Mouse (Mus musculus) liver, adult 2 months (tissue): Measurements from ENCODE around the gene Plaa. TPM values are rescaled to one million over a fixed set of nuclear protein-coding genes. Genes with fewer than 3 reads are reported as not detected.
A peak's percentile ranks its signal among the peaks of the same experiment; 100 is the strongest.

Source experiments
- DNase-seq: peaks from one replicate; pipeline ENCODE4 v3.0.0-alpha.2; 2011; ENCODE audit warnings: low read depth, low spot score; ENCODE audit errors: extremely low read depth
- H3K27ac ChIP-seq: fragments of 200-500 bp; replicated peaks from 2 replicates; pipeline ENCODE4 v1.5.1; 2012; ENCODE audit warnings: low read depth, mild to moderate bottlenecking, control low read depth, inconsistent platforms, low read length; ENCODE audit not compliant: insufficient read depth
- H3K27me3 ChIP-seq: fragments of 200-500 bp; 2 replicates; pipeline ENCODE4 v1.6.1; 2012; ENCODE audit warnings: mild to moderate bottlenecking, moderate library complexity, low read length, inconsistent platforms; ENCODE audit not compliant: control insufficient read depth, insufficient read depth
- H3K36me3 ChIP-seq: fragments of 200-500 bp; 2 replicates; pipeline ENCODE4 v1.6.1; 2012; ENCODE audit warnings: low read length, inconsistent platforms; ENCODE audit not compliant: control insufficient read depth, insufficient read depth
- H3K4me1 ChIP-seq: fragments of 200-500 bp; 2 replicates; pipeline ENCODE4 v1.6.1; 2011; ENCODE audit warnings: low read length; ENCODE audit not compliant: control insufficient read depth, insufficient read depth
- H3K4me3 ChIP-seq: fragments of 200-500 bp; 2 replicates; pipeline ENCODE4 v1.5.1; 2011; ENCODE audit warnings: low read depth, mild to moderate bottlenecking, control low read depth, low read length, moderate library complexity; ENCODE audit not compliant: insufficient read depth
- H3K79me2 ChIP-seq: fragments of 200-500 bp; 2 replicates; pipeline ENCODE4 v1.6.1; 2012; ENCODE audit warnings: inconsistent platforms, mild to moderate bottlenecking, low read length, moderate library complexity; ENCODE audit not compliant: control insufficient read depth, insufficient read depth
- H3K9ac ChIP-seq: fragments of 200-500 bp; 2 replicates; pipeline ENCODE4 v1.6.1; 2012; ENCODE audit warnings: low read depth, mild to moderate bottlenecking, control low read depth, inconsistent platforms, low read length
- CTCF ChIP-seq: fragments of 200-500 bp; IDR thresholded peaks from 2 replicates; pipeline ENCODE4 v1.5.1; 2011; ENCODE audit warnings: low read depth, low read length, control low read depth
- POLR2A ChIP-seq: fragments of 200-500 bp; IDR thresholded peaks from 2 replicates; pipeline ENCODE4 v1.6.1; 2011; ENCODE audit warnings: low read length, control low read depth; ENCODE audit not compliant: insufficient read depth; ENCODE audit errors: extremely low read depth
- WGBS: fragments of 180-500 bp; shearing (Covaris S2); methylation state at CpG from one replicate; pipeline ENCODE4 v1.1.7; 2018; 5-methylcytosine and 5-hydroxymethylcytosine counted together
- polyA plus RNA-seq: library from polyadenylated mRNA; depleted of rRNA; stranded (reverse); fragments of >200 nt; gene quantifications from 2 replicates; pipeline ENCODE4 v1.2.3, GENCODE M21; 2012; rRNA removed
- total RNA-seq: library from RNA; depleted of rRNA; stranded (reverse); fragments of >200 nt; gene quantifications from 2 replicates; pipeline ENCODE4 v1.2.3, GENCODE M21; 2014; rRNA removed

Plaa gene
- total and polyA plus RNA-seq, 2 experiments: 26.1 to 46.7 TPM

GRCm38 (mm10) chr4:94544321-94544720 lies 58.7 kb downstream of the Plaa start:
- H3K79me2 ChIP-seq: no peaks in the 10 kb centered on the region; the same call in 1 of the 2 replicates
- WGBS: 85% methylated on average over 7 of the region's 7 CpGs
- DNase-seq: no peak
- H3K4me1 ChIP-seq: no peaks in the 10 kb centered on the region
- no peak for TF ChIP-seq POLR2A
- no peak for TF ChIP-seq CTCF
- no peak overlapping the region for H3K9ac ChIP-seq
- H3K27me3 ChIP-seq: no peaks in the 10 kb centered on the region
- no peak overlapping the region for H3K27ac ChIP-seq
- peaks cover 22% of the 10 kb centered on the region for H3K36me3 ChIP-seq
- H3K4me3 ChIP-seq: no peak overlapping the region

GRCm38 (mm10) chr4:94543041-94543440 lies 60.0 kb downstream of the Plaa start:
- Histone ChIP-seq H3K9ac (no peak overlapping the region), H3K79me2 (peaks cover 3% of the 10 kb centered on the region; the same call in 1 of the 2 replicates), H3K27ac (no peak overlapping the region), H3K4me1 (no peaks in the 10 kb centered on the region), H3K36me3 (peaks cover 24% of the 10 kb centered on the region), H3K27me3 (no peaks in the 10 kb centered on the region), H3K4me3 (no peak overlapping the region)
- no peak for DNase-seq
- WGBS: 91% methylated on average over 4 of the region's 4 CpGs
- TF ChIP-seq POLR2A (no peak), CTCF (no peak)

- TF ChIP-seq CTCF: no peak
- no peak for TF ChIP-seq POLR2A
Observed at GRCm38 (mm10) chr4:94533205-94533604, 69.8 kb downstream of the Plaa start.

GRCm38 (mm10) chr4:94529448-94529847 lies 73.6 kb downstream of the Plaa start:
- H3K9ac ChIP-seq: no peak overlapping the region
- no peaks in the 10 kb centered on the region for H3K27me3 ChIP-seq
- 23% methylated on average over 1 of the region's 1 CpGs for WGBS
- no peak for TF ChIP-seq POLR2A
- TF ChIP-seq CTCF: no peak
- peaks cover 4% of the 10 kb centered on the region for H3K36me3 ChIP-seq
- peak; percentile 57 for DNase-seq
- H3K4me3 ChIP-seq: no peak overlapping the region
- H3K4me1 ChIP-seq: no peaks in the 10 kb centered on the region; the same call in 1 of the 2 replicates
- H3K79me2 ChIP-seq: no peaks in the 10 kb centered on the region; the same call in 1 of the 2 replicates
- no peak overlapping the region for H3K27ac ChIP-seq

More at GRCm38 (mm10) chr4:94533205-94533604, 69.8 kb downstream of the Plaa start:
- Histone ChIP-seq H3K9ac (no peak overlapping the region), H3K27me3 (no peaks in the 10 kb centered on the region), H3K4me1 (no peaks in the 10 kb centered on the region; the same call in 1 of the 2 replicates), H3K4me3 (no peak overlapping the region), H3K79me2 (no peaks in the 10 kb centered on the region; the same call in 1 of the 2 replicates), H3K36me3 (peaks cover 3% of the 10 kb centered on the region; the same call in 1 of the 2 replicates), H3K27ac (no peak overlapping the region)
- no peak for DNase-seq

GRCm38 (mm10) chr4:94523321-94523720 lies 79.7 kb downstream of the Plaa start:
- Histone ChIP-seq H3K4me1 (no peaks in the 10 kb centered on the region; the same call in 1 of the 2 replicates), H3K9ac (no peak overlapping the region), H3K4me3 (no peak overlapping the region), H3K27ac (no peak overlapping the region), H3K27me3 (no peaks in the 10 kb centered on the region), H3K79me2 (no peaks in the 10 kb centered on the region), H3K36me3 (peaks cover 9% of the 10 kb centered on the region)
- no peak for DNase-seq
- no peak for TF ChIP-seq POLR2A
- 0 out of 2 replicates have a peak, but pooled peaks have one; percentile 15 for TF ChIP-seq CTCF

GRCm38 (mm10) chr4:94517631-94518030 lies 85.4 kb downstream of the Plaa start:
- Histone ChIP-seq H3K27me3 (no peaks in the 10 kb centered on the region), H3K27ac (no peak overlapping the region), H3K4me3 (no peak overlapping the region), H3K36me3 (peaks cover 6% of the 10 kb centered on the region), H3K79me2 (no peaks in the 10 kb centered on the region; the same call in 1 of the 2 replicates), H3K9ac (no peak overlapping the region), H3K4me1 (no peaks in the 10 kb centered on the region)
- TF ChIP-seq POLR2A (no peak), CTCF (0 out of 2 replicates have a peak, but pooled peaks have one; percentile 14)
- WGBS: 70% methylated on average over 4 of the region's 4 CpGs
- DNase-seq: peak; percentile 45

Other genes with a start within 250 kb of the Plaa start
- gene Gm10306, start 46.7 kb downstream of the Plaa start, total RNA-seq: not detected in 2 replicates
- gene Gm10306, start 46.7 kb downstream of the Plaa start, polyA plus RNA-seq: not detected in 2 replicates
- gene Caap1, start 46.4 kb downstream of the Plaa start, total RNA-seq: 5.3 and 5.8 TPM in 2 replicates
- 1.4 and 1.8 TPM in 2 replicates for gene Caap1, start 46.4 kb downstream of the Plaa start, polyA plus RNA-seq
- gene Ift74, start 11.2 kb upstream of the Plaa start, total RNA-seq: 2.5 and 3.6 TPM in 2 replicates
- 0.24 and 0.33 TPM in 2 replicates for gene Ift74, start 11.2 kb upstream of the Plaa start, polyA plus RNA-seq
- gene Lrrc19, start 46.9 kb upstream of the Plaa start, total RNA-seq: 0.09 TPM in 1 of 2 replicates, not detected in the other
- gene Lrrc19, start 46.9 kb upstream of the Plaa start, polyA plus RNA-seq: 0.07 TPM in 1 of 2 replicates, not detected in the other
- 12.7 and 15.0 TPM in 2 replicates for gene Tek, start 136.0 kb upstream of the Plaa start, total RNA-seq
- 1.9 and 2.3 TPM in 2 replicates for gene Tek, start 136.0 kb upstream of the Plaa start, polyA plus RNA-seq